Mouse (Mus musculus) embryonic facial prominence, embryonic 14.5 days (tissue): Measurements from ENCODE around the gene Acaca. TPM values are rescaled to one million over a fixed set of nuclear protein-coding genes. Genes with fewer than 3 reads are reported as not detected.

Source experiments
- ATAC-seq: fragments of 200-750 bp; cut with Nextera tagmentation; 2 replicates; pipeline ENCODE4 v1.8.0; 2017; ENCODE audit warnings: low read depth, moderate number of reproducible peaks, moderate TSS enrichment
- DNase-seq: peaks from one replicate; pipeline ENCODE4 v3.0.0-alpha.2; 2015; ENCODE audit warnings: low spot score
- H3K27ac ChIP-seq: fragments of 300-500 bp; sonication (generic); replicated peaks from 2 replicates; pipeline ENCODE4 v1.5.1; 2014; ENCODE audit warnings: low read depth, mild to moderate bottlenecking, low read length, moderate library complexity
- H3K27me3 ChIP-seq: fragments of 300-500 bp; sonication (generic); replicated peaks from 2 replicates; pipeline ENCODE4 v1.6.1; 2014; ENCODE audit warnings: low read length; ENCODE audit not compliant: control insufficient read depth, insufficient read depth
- H3K36me3 ChIP-seq: fragments of 300-500 bp; sonication (generic); 2 replicates; pipeline ENCODE4 v1.6.1; 2014; ENCODE audit warnings: low read length, mixed read lengths; ENCODE audit not compliant: control insufficient read depth, insufficient read depth
- H3K4me1 ChIP-seq: fragments of 300-500 bp; sonication (generic); 2 replicates; pipeline ENCODE4 v1.6.1; 2014; ENCODE audit warnings: antibody characterized with exemption, low read length; ENCODE audit not compliant: control insufficient read depth, insufficient read depth
- H3K4me2 ChIP-seq: fragments of 300-500 bp; sonication (generic); 2 replicates; pipeline ENCODE4 v1.6.1; 2014; ENCODE audit warnings: low read depth, mild to moderate bottlenecking, low read length, moderate library complexity, mixed read lengths
- H3K4me3 ChIP-seq: fragments of 300-500 bp; sonication (generic); 2 replicates; pipeline ENCODE4 v1.5.1; 2014; ENCODE audit warnings: low read depth, mild to moderate bottlenecking, low read length
- H3K9ac ChIP-seq: fragments of 300-500 bp; sonication (generic); 2 replicates; pipeline ENCODE4 v1.6.1; 2014; ENCODE audit warnings: low read depth, mild to moderate bottlenecking, low read length, moderate library complexity, mixed read lengths
- H3K9me3 ChIP-seq: fragments of 300-500 bp; sonication (generic); 2 replicates; pipeline ENCODE4 v1.6.1; 2016; ENCODE audit warnings: low read length; ENCODE audit not compliant: control insufficient read depth
- WGBS: fragments of 180-500 bp; shearing (Covaris S2); extraction: QIAGEN DNeasy Blood & Tissue Kit; methylation state at CpG from one replicate; pipeline ENCODE4 v1.1.7; 2014; 5-methylcytosine and 5-hydroxymethylcytosine counted together
- polyA plus RNA-seq: library from polyadenylated mRNA; unstranded; fragments of >200 nt; fragmentation: Nextera tagmentation; extraction: Ambion mirVana; gene quantifications from 2 replicates; pipeline ENCODE4 v1.2.1, GENCODE M21; 2014

Acaca gene
- polyA plus RNA-seq, 1 experiment from 2014 or later, result 17.4 TPM

DNA sequence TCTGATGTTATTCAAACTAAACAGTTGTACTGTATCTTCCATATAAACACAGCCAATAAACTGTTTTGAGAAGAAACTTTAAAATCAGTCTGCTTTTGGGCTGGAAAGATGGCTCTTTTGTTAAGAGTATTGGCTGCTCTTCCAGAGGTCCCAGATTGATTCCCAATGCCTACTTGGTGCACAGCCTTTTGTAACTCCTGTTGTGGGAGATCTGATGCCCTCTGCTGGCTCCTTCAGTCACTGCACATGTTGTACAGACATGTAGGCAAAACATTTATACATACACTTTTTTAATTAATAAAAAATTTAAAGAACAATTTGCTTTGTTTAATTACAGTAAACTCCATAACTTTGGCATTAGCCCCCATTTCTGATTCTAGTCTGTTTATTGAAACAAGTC, 114.1 kb downstream of the Acaca start:
- peak; percentile 59 for DNase-seq
- no peak overlapping the region for H3K4me2 ChIP-seq
- no peak overlapping the region for H3K4me3 ChIP-seq
- H3K36me3 ChIP-seq, result peaks cover 16% of the 10 kb centered on the region
- ATAC-seq, result no peak
- H3K27me3 ChIP-seq, result no peaks in the 10 kb centered on the region
- no peak overlapping the region for H3K27ac ChIP-seq
- H3K9ac ChIP-seq, result no peak overlapping the region
- no peaks in the 10 kb centered on the region for H3K4me1 ChIP-seq
- no peaks in the 10 kb centered on the region for H3K9me3 ChIP-seq

- H3K4me1 ChIP-seq, result no peaks in the 10 kb centered on the region
- H3K9ac ChIP-seq, result no peak overlapping the region
- peaks cover 28% of the 10 kb centered on the region for H3K36me3 ChIP-seq
- no peak for ATAC-seq
- H3K4me3 ChIP-seq, result no peak overlapping the region
- no peak overlapping the region for H3K27ac ChIP-seq
- no peaks in the 10 kb centered on the region for H3K27me3 ChIP-seq
- no peak for DNase-seq
- H3K4me2 ChIP-seq, result no peak overlapping the region
- H3K9me3 ChIP-seq, result no peaks in the 10 kb centered on the region
- WGBS, result 88% methylated on average over 1 of the region's 1 CpGs
Measured at GRCm38 (mm10) chr11:84247370-84247769, 117.9 kb downstream of the Acaca start.

GRCm38 (mm10) chr11:84251170-84251569, 121.7 kb downstream of the Acaca start:
- Histone ChIP-seq H3K27me3 (no peaks in the 10 kb centered on the region), H3K9ac (no peak overlapping the region), H3K9me3 (no peaks in the 10 kb centered on the region), H3K36me3 (peaks cover 34% of the 10 kb centered on the region), H3K27ac (no peak overlapping the region), H3K4me2 (no peak overlapping the region), H3K4me1 (no peaks in the 10 kb centered on the region), H3K4me3 (no peak overlapping the region)
- DNase-seq (no peak), ATAC-seq (no peak)
- 90% methylated on average over 3 of the region's 3 CpGs for WGBS

GRCm38 (mm10) chr11:84252425-84252824, 123.0 kb downstream of the Acaca start:
- 84% methylated on average over 1 of the region's 1 CpGs for WGBS

GRCm38 (mm10) chr11:84255879-84256278, 126.4 kb downstream of the Acaca start:
- Histone ChIP-seq H3K4me2 (no peak overlapping the region), H3K36me3 (peaks cover 44% of the 10 kb centered on the region)

More at GRCm38 (mm10) chr11:84252425-84252824, 123.0 kb downstream of the Acaca start:
- no peak overlapping the region for H3K4me2 ChIP-seq
- H3K4me3 ChIP-seq, result no peak overlapping the region
- H3K4me1 ChIP-seq, result no peaks in the 10 kb centered on the region
- no peak overlapping the region for H3K27ac ChIP-seq
- peaks cover 42% of the 10 kb centered on the region for H3K36me3 ChIP-seq
- H3K9ac ChIP-seq, result no peak overlapping the region
- ATAC-seq (no peak), DNase-seq (no peak)
- H3K27me3 ChIP-seq, result no peaks in the 10 kb centered on the region
- H3K9me3 ChIP-seq, result no peaks in the 10 kb centered on the region

DNA sequence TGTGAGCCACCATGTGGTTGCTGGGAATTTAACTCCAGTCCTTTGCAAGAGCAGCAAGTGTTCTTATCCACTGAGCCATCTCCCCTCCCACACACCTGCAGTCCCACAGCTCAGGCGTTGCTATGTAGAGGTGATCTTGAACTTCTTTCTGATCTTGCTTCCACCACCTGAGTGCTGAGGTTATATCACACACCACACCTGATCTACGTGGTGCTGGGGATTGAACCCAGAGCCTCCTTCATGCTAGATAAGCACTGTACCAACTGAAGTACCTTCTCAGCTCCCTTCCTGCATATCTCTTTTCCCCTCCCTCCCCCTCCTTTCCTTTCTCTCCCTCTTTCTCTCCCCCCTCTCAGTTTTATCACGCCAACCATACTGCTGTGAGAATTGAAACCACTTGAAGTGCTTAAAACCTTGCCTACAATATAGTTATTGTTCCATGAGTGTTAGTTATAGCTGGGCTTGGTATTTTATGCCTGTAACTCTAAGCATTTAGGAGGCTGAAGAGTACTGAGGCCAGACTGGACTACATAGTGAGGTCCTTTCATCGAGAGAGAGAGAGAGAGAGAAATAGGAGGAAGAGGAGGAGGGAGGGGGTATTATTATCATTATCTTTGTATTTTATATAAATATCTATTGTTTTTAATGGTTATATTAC, 128.7 kb downstream of the Acaca start:
- no peaks in the 10 kb centered on the region for H3K4me1 ChIP-seq
- H3K27ac ChIP-seq, result no peak overlapping the region
- H3K36me3 ChIP-seq, result peaks cover 45% of the 10 kb centered on the region
- H3K9me3 ChIP-seq, result no peaks in the 10 kb centered on the region
- no peak for ATAC-seq
- no peak overlapping the region for H3K9ac ChIP-seq
- H3K4me3 ChIP-seq, result no peak overlapping the region
- no peak overlapping the region for H3K4me2 ChIP-seq
- DNase-seq, result no peak
- whole genome bisulfite sequencing, result 86% methylated on average over 4 of the region's 4 CpGs
- H3K27me3 ChIP-seq, result no peaks in the 10 kb centered on the region

More at GRCm38 (mm10) chr11:84255879-84256278, 126.4 kb downstream of the Acaca start:
- no peak for DNase-seq
- Histone ChIP-seq H3K27me3 (no peaks in the 10 kb centered on the region), H3K4me3 (no peak overlapping the region), H3K4me1 (no peaks in the 10 kb centered on the region), H3K9ac (no peak overlapping the region), H3K9me3 (no peaks in the 10 kb centered on the region), H3K27ac (no peak overlapping the region)
- WGBS, result 94% methylated on average over 4 of the region's 4 CpGs
- no peak for ATAC-seq

GRCm38 (mm10) chr11:84264490-84264889, 135.0 kb downstream of the Acaca start:
- no peaks in the 10 kb centered on the region for H3K9me3 ChIP-seq
- peaks cover 74% of the 10 kb centered on the region for H3K36me3 ChIP-seq
- ATAC-seq (no peak), DNase-seq (peak; percentile 15)
- H3K4me2 ChIP-seq, result no peak overlapping the region
- no peaks in the 10 kb centered on the region for H3K27me3 ChIP-seq
- H3K4me3 ChIP-seq, result no peak overlapping the region
- no peak overlapping the region for H3K9ac ChIP-seq
- no peaks in the 10 kb centered on the region for H3K4me1 ChIP-seq
- 69% methylated on average over 3 of the region's 3 CpGs for WGBS
- no peak overlapping the region for H3K27ac ChIP-seq

DNA sequence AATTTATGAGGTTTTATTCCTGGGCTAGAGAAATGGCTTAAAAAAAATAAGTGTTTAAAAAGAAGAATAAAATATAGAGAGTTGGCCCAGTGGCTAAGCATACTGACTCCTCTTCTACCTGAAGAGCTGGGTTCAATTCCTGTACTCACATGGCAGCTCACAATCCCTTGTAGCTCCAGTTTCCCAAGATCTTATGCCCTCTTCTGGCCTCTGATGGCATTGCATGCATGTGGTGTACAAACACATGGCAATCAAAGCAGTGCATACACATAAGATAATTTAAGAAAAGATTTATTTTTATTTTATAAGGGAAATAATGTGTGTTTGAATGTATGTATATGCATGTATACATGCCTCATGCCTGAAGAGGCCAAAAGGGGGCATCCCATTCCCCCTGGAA, 138.6 kb downstream of the Acaca start:
- peaks cover 68% of the 10 kb centered on the region for H3K36me3 ChIP-seq

DNA sequence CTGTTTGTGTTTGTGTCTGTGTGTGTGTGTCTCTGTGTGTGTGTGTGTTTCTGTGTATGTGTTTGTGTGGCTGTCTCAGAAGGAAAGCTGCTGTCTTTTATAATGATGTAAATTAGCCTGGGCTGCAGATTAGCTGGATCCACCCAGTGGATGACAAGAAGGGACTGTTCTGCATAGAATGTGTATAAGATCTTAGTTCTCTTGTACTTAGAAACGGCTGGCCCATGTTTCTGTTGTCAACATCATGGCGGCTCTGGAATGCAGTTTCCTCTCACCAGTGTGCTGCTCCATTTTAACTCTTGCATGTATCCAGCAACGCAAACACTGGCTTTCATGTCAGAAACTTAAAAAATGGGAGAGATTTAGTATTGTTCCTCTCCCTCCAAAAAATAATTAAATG, 141.0 kb downstream of the Acaca start:
- H3K36me3 ChIP-seq, result peaks cover 55% of the 10 kb centered on the region
- ATAC-seq (no peak), DNase-seq (peak; percentile 8)
- no peaks in the 10 kb centered on the region for H3K4me1 ChIP-seq
- WGBS, result 52% methylated on average over 3 of the region's 3 CpGs
- no peaks in the 10 kb centered on the region for H3K27me3 ChIP-seq
- no peak overlapping the region for H3K27ac ChIP-seq
- no peak overlapping the region for H3K4me3 ChIP-seq
- H3K4me2 ChIP-seq, result no peak overlapping the region
- H3K9ac ChIP-seq, result no peak overlapping the region
- no peaks in the 10 kb centered on the region for H3K9me3 ChIP-seq

More for the DNA sequence above, 138.6 kb downstream of the Acaca start:
- Histone ChIP-seq H3K9me3 (no peaks in the 10 kb centered on the region), H3K9ac (no peak overlapping the region), H3K27ac (no peak overlapping the region), H3K4me2 (no peak overlapping the region), H3K4me3 (no peak overlapping the region), H3K27me3 (no peaks in the 10 kb centered on the region), H3K4me1 (no peaks in the 10 kb centered on the region)
- DNase-seq (no peak), ATAC-seq (no peak)
